Mouse (Mus musculus) CH12.LX (cell line): ENCODE measurements around the gene Aagab.

Experiments
- CHD2 ChIP-seq: IDR thresholded peaks from 2 replicates; pipeline ENCODE4 v1.6.1; 2011; ENCODE audit warnings: low read length, improper control_type of control experiment
- CTCF ChIP-seq, 2 experiments: IDR thresholded peaks in 1 of 2; conservative IDR thresholded peaks in 1 of 2; 2 replicates each; pipeline ENCODE4 v1.5.1; 2011 to 2012; ENCODE audit warnings: low read depth in 2 of 2, low read length in 2 of 2, improper control_type of control experiment in 1 of 2, inconsistent platforms in 1 of 2, mild to moderate bottlenecking in 1 of 2, moderate library complexity in 1 of 2
- EP300 ChIP-seq: IDR thresholded peaks from 2 replicates; pipeline ENCODE4 v1.6.1; 2011; ENCODE audit warnings: low read length, improper control_type of control experiment
- POLR2AphosphoS2 ChIP-seq: IDR thresholded peaks from 2 replicates; pipeline ENCODE4 v1.6.1; 2011; ENCODE audit warnings: low read depth, low read length, improper control_type of control experiment
- USF1 ChIP-seq: IDR thresholded peaks from 2 replicates; pipeline ENCODE4 v1.6.1; 2014; ENCODE audit warnings: low read depth, mild to moderate bottlenecking, inconsistent platforms, low read length, improper control_type of control experiment
- ZMIZ1 ChIP-seq: IDR thresholded peaks from 2 replicates; pipeline ENCODE4 v1.6.1; 2012; ENCODE audit warnings: low read depth, mild to moderate bottlenecking, inconsistent platforms, low read length, improper control_type of control experiment

DNA sequence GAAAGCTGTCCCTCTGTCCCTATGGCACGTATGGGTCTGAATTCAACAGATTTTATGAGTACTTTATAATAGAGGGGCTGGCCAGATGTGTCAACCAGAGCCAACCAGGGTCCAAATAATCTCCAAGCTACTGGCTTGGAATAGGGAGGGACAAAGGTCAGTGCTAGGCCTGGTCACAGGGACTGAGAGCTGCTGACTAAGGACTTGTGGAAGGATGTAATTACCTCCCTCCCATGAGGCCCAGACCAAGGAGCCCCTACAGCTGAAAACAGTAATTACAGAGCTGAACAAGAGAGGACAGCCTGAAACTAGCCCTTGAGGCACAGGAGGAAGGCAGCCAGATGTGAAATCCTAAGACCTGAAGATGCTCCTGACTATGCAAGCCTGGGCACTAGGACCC lies 66.2 kb downstream of the Aagab start:
- TF ChIP-seq ZMIZ1 (no peak), CTCF (conservative IDR thresholded peaks at IDR 0.05 in 1 of 2, IDR thresholded peaks at IDR 0.05 in 1 of 2; ENCODE audit: low read depth in 2 of 2, low read length in 2 of 2) (no peak), USF1 (no peak), EP300 (no peak), CHD2 (no peak), POLR2AphosphoS2 (no peak)
